Mouse (Mus musculus) MEL (cell line): Measurements from ENCODE around the gene 1190007I07Rik. TPM values are rescaled to one million over a fixed set of nuclear protein-coding genes. Genes with fewer than 3 reads are reported as not detected.
"Not testable (repeated sequence)": the region's sequence is repeated elsewhere in the genome, so short reads cannot be mapped to it uniquely, and the experiment has no call there.

Source experiments
- DNase-seq: peaks from one replicate; pipeline ENCODE4 v3.0.0; 2011; ENCODE audit warnings: low read depth, low spot score
- H3K27ac ChIP-seq: 2 replicates; pipeline ENCODE4 v1.5.1; 2012; ENCODE audit warnings: low read depth, mild to moderate bottlenecking, control low read depth, low read length, moderate library complexity; ENCODE audit not compliant: control insufficient read depth
- H3K27me3 ChIP-seq, 2 experiments: fragments of 150-350 bp in 1 of 2; sonication (generic) in 1 of 2; 2 replicates each; pipeline ENCODE4 v1.6.1; 2012; ENCODE audit warnings: low read length in 2 of 2, mild to moderate bottlenecking in 2 of 2, improper control_type of control experiment in 1 of 2, moderate library complexity in 1 of 2; ENCODE audit not compliant: insufficient read depth in 2 of 2, control insufficient read depth in 1 of 2
- H3K36me3 ChIP-seq, 2 experiments: 2 replicates each; pipeline ENCODE4 v1.6.1; 2012 to 2014; ENCODE audit warnings: low read length in 2 of 2, improper control_type of control experiment in 1 of 2, inconsistent platforms in 1 of 2, mild to moderate bottlenecking in 1 of 2; ENCODE audit not compliant: insufficient read depth in 2 of 2, control insufficient read depth in 1 of 2
- H3K4me1 ChIP-seq, 2 experiments: fragments of 150-350 bp in 1 of 2; sonication (generic) in 1 of 2; 2 replicates each; pipeline ENCODE4 v1.6.1; 2012; ENCODE audit warnings: low read length in 2 of 2, improper control_type of control experiment in 1 of 2, mild to moderate bottlenecking in 1 of 2; ENCODE audit not compliant: insufficient read depth in 2 of 2, control insufficient read depth in 1 of 2
- H3K4me3 ChIP-seq, 2 experiments: fragments of 150-350 bp in 1 of 2; sonication (generic) in 1 of 2; 2 replicates each; pipeline ENCODE4 v1.5.1; 2012; ENCODE audit warnings: low read depth in 2 of 2, low read length in 2 of 2, mild to moderate bottlenecking in 2 of 2, moderate library complexity in 2 of 2, control low read depth in 1 of 2, improper control_type of control experiment in 1 of 2; ENCODE audit not compliant: control insufficient read depth in 1 of 2, insufficient read depth in 1 of 2
- H3K79me2 ChIP-seq: 2 replicates; pipeline ENCODE4 v1.6.1; 2012; ENCODE audit warnings: mild to moderate bottlenecking, low read length, moderate library complexity; ENCODE audit not compliant: control insufficient read depth, poor library complexity, insufficient read depth
- H3K9ac ChIP-seq: 2 replicates; pipeline ENCODE4 v1.6.1; 2012; ENCODE audit warnings: low read depth, mild to moderate bottlenecking, control low read depth, low read length, moderate library complexity; ENCODE audit not compliant: control insufficient read depth, poor library complexity, severe bottlenecking
- H3K9me3 ChIP-seq: fragments of 150-350 bp; sonication (generic); replicated peaks from 2 replicates; pipeline ENCODE4 v1.6.1; 2012; ENCODE audit warnings: mild to moderate bottlenecking, low read length, improper control_type of control experiment, moderate library complexity; ENCODE audit not compliant: insufficient read depth
- ELF1 ChIP-seq: IDR thresholded peaks from 2 replicates; pipeline ENCODE4 v1.6.1; 2014; ENCODE audit warnings: low read depth, mild to moderate bottlenecking, inconsistent platforms, low read length, improper control_type of control experiment, moderate library complexity
- ETS1 ChIP-seq: IDR thresholded peaks from 2 replicates; pipeline ENCODE4 v1.6.1; 2012; ENCODE audit warnings: low read depth, mild to moderate bottlenecking, inconsistent platforms, low read length, improper control_type of control experiment, moderate library complexity
- HCFC1 ChIP-seq: IDR thresholded peaks from 2 replicates; pipeline ENCODE4 v1.6.1; 2012; ENCODE audit warnings: low read depth, mild to moderate bottlenecking, inconsistent platforms, low read length, improper control_type of control experiment, moderate library complexity
- KAT2A ChIP-seq: conservative IDR thresholded peaks from 2 replicates; pipeline ENCODE4 v1.6.1; 2012; ENCODE audit warnings: low read depth, low read length, improper control_type of control experiment, inconsistent platforms
- MAX ChIP-seq: IDR thresholded peaks from 2 replicates; pipeline ENCODE4 v1.6.1; 2011; ENCODE audit warnings: low read length, improper control_type of control experiment
- MAZ ChIP-seq: IDR thresholded peaks from 2 replicates; pipeline ENCODE4 v1.6.1; 2012; ENCODE audit warnings: low read depth, mild to moderate bottlenecking, inconsistent platforms, low read length, improper control_type of control experiment
- MXI1 ChIP-seq: IDR thresholded peaks from 2 replicates; pipeline ENCODE4 v1.6.1; 2011; ENCODE audit warnings: mild to moderate bottlenecking, low read depth, low read length, improper control_type of control experiment
- MYC ChIP-seq: IDR thresholded peaks from 2 replicates; pipeline ENCODE4 v1.6.1; 2011; ENCODE audit warnings: low read depth, mild to moderate bottlenecking, low read length, improper control_type of control experiment, moderate library complexity
- NELFE ChIP-seq: IDR thresholded peaks from 2 replicates; pipeline ENCODE4 v1.6.1; 2011; ENCODE audit warnings: low read depth, low read length, improper control_type of control experiment
- NRF1 ChIP-seq: IDR thresholded peaks from 2 replicates; pipeline ENCODE4 v1.6.1; 2014; ENCODE audit warnings: low read depth, mild to moderate bottlenecking, inconsistent platforms, low read length, improper control_type of control experiment, moderate library complexity; ENCODE audit not compliant: poor library complexity, insufficient read depth, severe bottlenecking
- POLR2A ChIP-seq, 2 experiments: IDR thresholded peaks; 2 replicates each; pipeline ENCODE4 v1.6.1; 2011 to 2012; ENCODE audit warnings: low read length in 2 of 2, mild to moderate bottlenecking in 2 of 2, control low read depth in 1 of 2, improper control_type of control experiment in 1 of 2, low read depth in 1 of 2, moderate library complexity in 1 of 2; ENCODE audit not compliant: control insufficient read depth in 1 of 2, insufficient read depth in 1 of 2, poor library complexity in 1 of 2
- POLR2AphosphoS2 ChIP-seq: IDR thresholded peaks from 2 replicates; pipeline ENCODE4 v1.6.1; 2011; ENCODE audit warnings: low read length, improper control_type of control experiment
- RAD21 ChIP-seq: IDR thresholded peaks from 2 replicates; pipeline ENCODE4 v1.6.1; 2011; ENCODE audit warnings: mild to moderate bottlenecking, low read depth, low read length, improper control_type of control experiment
- SIN3A ChIP-seq: IDR thresholded peaks from 2 replicates; pipeline ENCODE4 v1.6.1; 2012; ENCODE audit warnings: low read length, improper control_type of control experiment, inconsistent platforms
- TBP ChIP-seq: IDR thresholded peaks from 2 replicates; pipeline ENCODE4 v1.8.0; 2011; ENCODE audit warnings: low read depth, low read length, improper control_type of control experiment
- TCF12 ChIP-seq: IDR thresholded peaks from 2 replicates; pipeline ENCODE4 v1.6.1; 2014; ENCODE audit warnings: low read depth, mild to moderate bottlenecking, inconsistent platforms, low read length, improper control_type of control experiment, moderate library complexity
- USF1 ChIP-seq: IDR thresholded peaks from 2 replicates; pipeline ENCODE4 v1.6.1; 2014; ENCODE audit warnings: low read depth, mild to moderate bottlenecking, inconsistent platforms, low read length, improper control_type of control experiment, moderate library complexity
- USF2 ChIP-seq, 2 experiments: IDR thresholded peaks; 2 replicates each; pipeline ENCODE4 v1.6.1; 2011 to 2012; ENCODE audit warnings: improper control_type of control experiment in 2 of 2, low read length in 2 of 2, borderline replicate concordance in 1 of 2, inconsistent platforms in 1 of 2, low read depth in 1 of 2, mild to moderate bottlenecking in 1 of 2; ENCODE audit not compliant: insufficient read depth in 1 of 2
- ZMIZ1 ChIP-seq: IDR thresholded peaks from 2 replicates; pipeline ENCODE4 v1.6.1; 2012; ENCODE audit warnings: low read depth, mild to moderate bottlenecking, inconsistent platforms, low read length, improper control_type of control experiment, moderate library complexity
- polyA plus RNA-seq, 2 experiments: library from polyadenylated mRNA; stranded (reverse) in 1 of 2; unstranded in 1 of 2; fragments of >175 nt in 1 of 2; fragments of >200 nt in 1 of 2; gene quantifications; 2 replicates each; pipeline versions ENCODE4 v1.2.1 to v1.2.4; 2012; ENCODE audit warnings: low replicate concordance in 2 of 2, low read depth in 1 of 2; ENCODE audit not compliant: insufficient read length in 2 of 2, insufficient read depth in 1 of 2, missing spikeins in 1 of 2
- total RNA-seq: library from RNA; depleted of rRNA; stranded (reverse); fragments of 300-350 nt; gene quantifications from 2 replicates; pipeline ENCODE4 v1.2.3, GENCODE M21; 2012

The 1190007I07Rik gene
- total and polyA plus RNA-seq, 3 experiments, result 33.1 to 823 (median 49.7) TPM

- peak; percentile 97 for DNase-seq
- TF ChIP-seq MYC, result 0 out of 2 replicates have a peak, but pooled peaks have one; percentile 14
- peak; percentile 62 for TF ChIP-seq MXI1
- 0 out of 2 replicates have a peak, but pooled peaks have one; percentile 48 for TF ChIP-seq POLR2AphosphoS2
- peak; percentile 64; the same call in 1 of the 2 replicates for TF ChIP-seq KAT2A
- peak; percentile 76 for TF ChIP-seq NRF1
- peak; percentile 54 to 88; a peak in 3 of 4 replicates for TF ChIP-seq USF2 (IDR thresholded peaks at IDR 0.05; ENCODE audit: borderline replicate concordance in 1 of 2, insufficient read depth in 1 of 2, low read depth in 1 of 2, low read length in 2 of 2)
- peak; percentile 71 for TF ChIP-seq MAZ
- TF ChIP-seq ETS1, result peak; percentile 39; the same call in 1 of the 2 replicates
- TF ChIP-seq SIN3A, result peak; percentile 24; the same call in 1 of the 2 replicates
- peak; percentile 87 for TF ChIP-seq MAX
- 0 out of 2 replicates have a peak, but pooled peaks have one; percentile 47 for TF ChIP-seq ZMIZ1
- peak; percentile 93 for TF ChIP-seq USF1
- peak; percentile 24; the same call in 1 of the 2 replicates for TF ChIP-seq TCF12
- TF ChIP-seq ELF1, result peak; percentile 66
- peak; percentile 82 for TF ChIP-seq HCFC1
- peak; percentile 73 for TF ChIP-seq TBP
- peak; percentile 76 for TF ChIP-seq NELFE
- peak; percentile 65 to 85 for TF ChIP-seq POLR2A (IDR thresholded peaks at IDR 0.05; ENCODE audit: control insufficient read depth in 1 of 2, insufficient read depth in 1 of 2, low read depth in 1 of 2, low read length in 2 of 2, poor library complexity in 1 of 2)
- Histone ChIP-seq H3K27ac (peak within 1 kb of the TSS; percentile 61), H3K9ac (peak within 1 kb of the TSS; percentile 93), H3K36me3 (peaks cover 9 to 10% of the 10 kb centered on the region in 2 experiments; a peak in 3 of 4 replicates), H3K4me3 (peak within 1 kb of the TSS; percentile 94 to 100), H3K79me2 (peaks cover 38% of the 10 kb centered on the region)
- not testable (repeated sequence) for H3K27me3 ChIP-seq, H3K9me3 ChIP-seq, H3K4me1 ChIP-seq
These were observed 6.7 kb upstream of the 1190007I07Rik start, which contains the start of gene Tdg for GRCm38 (mm10) chr10:82629586-82630255. Gene Tdg (plus strand): TSS chr10:82629828.

- H3K27me3 ChIP-seq, result no peaks in the 10 kb centered on the region; a peak in 1 of 4 replicates
- TF ChIP-seq RAD21, result no peak
- TF ChIP-seq, all 39 proteins: peak for 0
- Histone ChIP-seq H3K9ac (peak overlapping the region; percentile 85), H3K27ac (peak overlapping the region; percentile 61), H3K4me1 (peaks cover 0 to 9% of the 10 kb centered on the region in 2 experiments; a peak in 3 of 4 replicates), H3K4me3 (peak overlapping the region; percentile 91 to 94), H3K36me3 (peaks cover 8 to 9% of the 10 kb centered on the region in 2 experiments; a peak in 3 of 4 replicates), H3K79me2 (peaks cover 33% of the 10 kb centered on the region), H3K9me3 (no peaks in the 10 kb centered on the region)
- peak; percentile 65 for DNase-seq
These were observed 6.1 kb upstream of the 1190007I07Rik start for GRCm38 (mm10) chr10:82629111-82629585.

GRCm38 (mm10) chr10:82623553-82623932, 515 bp upstream of the 1190007I07Rik start:
- not testable (repeated sequence) for H3K27ac ChIP-seq, H3K9me3 ChIP-seq, H3K79me2 ChIP-seq, H3K4me1 ChIP-seq, H3K36me3 ChIP-seq, H3K27me3 ChIP-seq
- H3K4me3 ChIP-seq, result peak overlapping the region; percentile 71 to 97
- H3K9ac ChIP-seq, result peak overlapping the region; percentile 44
- DNase-seq, result peak; percentile 2
